Mouse (Mus musculus) layer of hippocampus, adult 18-20 months (tissue): ENCODE results near the gene Pnpla3. TPM values are rescaled to one million over a fixed set of nuclear protein-coding genes. Genes with fewer than 3 reads are reported as not detected.

Experiments used
- DNase-seq, 2 experiments: peaks; one replicate each; pipeline ENCODE4 v3.0.0; 2022; ENCODE audit warnings: low spot score in 2 of 2
- microRNA-seq, 2 experiments: library from miRNA; unstranded; fragments of <30 nt; microRNA quantifications; one replicate each; pipeline ENCODE4 v1.2.0; 2021
- total RNA-seq, 2 experiments: library from RNA; stranded (reverse); gene quantifications; 2 replicates each; pipeline ENCODE4 v1.2.3; 2021

The Pnpla3 gene
- total RNA-seq, 2 experiments from 2014 or later: 6.4 to 7.4 TPM

DNA sequence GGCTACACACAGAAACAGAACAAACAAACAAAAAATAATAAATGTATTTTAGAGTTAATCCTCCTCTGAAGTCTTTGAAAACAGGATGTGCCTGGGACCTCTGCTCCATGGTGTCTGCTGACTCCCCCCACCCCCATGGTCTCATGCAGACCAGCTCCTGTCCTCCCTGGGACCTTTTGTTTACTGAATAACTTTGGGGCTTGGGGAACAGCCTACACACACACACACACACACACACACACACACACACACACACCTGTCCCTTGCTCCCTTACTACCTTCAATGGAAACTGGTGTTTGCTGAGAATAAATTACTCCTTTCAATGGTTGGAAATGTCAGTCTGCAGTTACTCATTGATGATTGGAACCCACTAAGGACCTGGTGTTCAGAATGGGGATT is 48.4 kb downstream of the Pnpla3 start:
- no peak for DNase-seq

DNA sequence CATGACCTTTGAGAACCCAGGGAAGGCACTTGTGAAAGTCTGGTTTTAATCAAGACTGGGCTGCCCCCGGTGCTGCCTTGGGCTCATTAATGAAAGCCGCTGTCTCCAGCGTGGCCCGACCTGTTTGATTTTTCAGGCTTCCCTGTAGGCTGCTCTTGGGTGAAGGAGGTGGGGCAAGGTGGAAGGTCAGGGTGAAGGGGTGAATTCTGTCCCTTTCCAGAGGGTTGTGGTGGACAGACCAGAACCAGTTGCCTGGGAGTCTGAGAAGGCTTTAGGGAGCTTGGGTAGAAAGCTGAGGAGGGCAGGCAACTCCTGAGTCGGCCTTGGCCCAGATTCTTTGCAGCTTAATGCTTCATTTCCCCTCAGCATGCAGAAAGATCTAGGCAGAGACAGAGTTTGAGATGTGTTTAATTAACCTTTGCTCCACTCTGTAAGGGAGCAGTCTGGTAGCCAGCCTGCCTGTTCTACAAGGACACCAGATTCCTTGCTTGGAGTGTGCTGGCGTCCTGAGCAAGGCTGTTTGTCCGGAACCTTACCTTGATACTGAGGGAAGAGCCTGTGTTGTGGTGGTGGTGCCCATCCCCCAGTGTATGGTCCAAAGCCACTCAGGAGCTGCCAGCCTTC is 48.9 kb downstream of the Pnpla3 start:
- DNase-seq: no peak

DNA sequence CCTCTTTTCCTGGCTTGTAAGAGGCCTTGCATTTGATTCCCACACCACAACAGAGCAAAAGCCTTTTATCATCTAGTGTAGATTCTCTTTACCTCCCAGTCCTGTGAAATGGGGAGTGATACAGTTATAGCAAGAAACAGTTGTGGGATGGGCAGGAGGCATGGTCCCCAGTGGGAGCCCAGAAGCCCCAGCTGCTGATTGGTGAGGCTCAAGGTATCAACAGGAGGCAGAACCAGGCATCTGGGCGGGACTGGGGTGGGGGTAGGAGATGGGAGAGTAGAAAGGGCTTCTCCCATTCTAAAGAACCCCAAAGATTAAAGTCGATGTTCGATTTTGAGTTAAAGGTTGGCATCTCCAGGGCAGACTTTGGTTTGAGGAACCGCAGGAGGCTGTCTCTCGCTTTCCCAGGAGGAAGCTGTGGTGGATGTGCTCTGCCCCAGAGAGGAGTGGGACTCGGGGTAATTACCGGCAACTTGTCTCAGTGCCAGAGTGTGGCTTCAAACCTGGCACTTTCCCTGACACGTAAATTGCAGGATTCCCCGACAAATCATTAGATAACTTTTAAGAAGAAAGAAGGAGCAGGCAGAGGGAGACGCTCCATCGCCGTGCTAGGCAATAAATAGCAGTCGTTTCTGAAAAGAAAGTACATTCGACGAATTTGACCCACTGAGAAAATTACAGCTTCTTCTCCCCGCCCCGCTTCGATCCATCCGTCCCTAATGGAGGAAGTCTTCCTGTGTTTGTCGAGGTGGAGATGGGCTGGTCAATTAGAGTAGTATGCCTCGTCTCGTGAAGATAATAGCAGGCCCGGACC is 50.5 kb downstream of the Pnpla3 start:
- no peak for DNase-seq

DNA sequence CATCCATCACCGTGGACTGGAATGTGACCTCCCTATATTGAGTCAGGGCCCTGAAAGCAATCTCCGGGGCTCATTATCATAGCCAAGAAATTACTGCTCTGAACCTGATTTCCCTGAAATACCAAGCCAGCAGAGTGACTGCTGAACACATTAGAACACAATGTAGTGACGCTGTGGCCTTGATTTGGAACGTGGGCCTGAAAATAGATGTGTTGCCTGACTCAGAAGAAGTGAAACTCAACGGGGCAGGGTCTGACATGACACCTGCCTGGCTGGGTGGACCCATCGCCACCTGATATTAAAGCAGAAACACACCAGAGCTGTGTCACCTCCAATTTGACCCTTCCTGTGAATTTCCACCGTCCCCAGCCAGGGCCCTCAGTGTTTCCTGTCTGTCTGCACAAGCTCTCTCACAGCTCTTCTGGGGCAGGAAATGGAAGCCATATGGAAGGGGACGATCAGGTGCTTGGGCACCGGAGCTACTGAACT is 51.2 kb downstream of the Pnpla3 start:
- DNase-seq: no peak

DNA sequence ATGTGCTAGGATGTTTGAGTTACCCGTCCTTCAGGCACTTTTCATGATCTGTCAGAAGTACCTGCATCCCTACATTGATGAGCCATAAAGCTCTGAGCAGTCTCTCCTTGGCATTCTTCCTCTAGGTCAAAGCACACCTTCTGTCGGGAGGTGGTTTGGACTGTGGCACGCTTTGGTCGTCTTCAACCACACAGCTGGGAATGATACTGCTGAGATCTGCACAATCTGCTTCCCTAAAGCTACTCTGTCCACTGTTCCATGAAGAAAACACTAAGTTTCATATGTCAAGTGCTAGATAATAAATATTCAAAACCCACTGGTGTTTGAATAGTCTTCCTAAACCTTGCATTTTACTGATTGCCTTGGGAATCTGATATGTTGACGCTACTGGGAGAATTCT is 53.9 kb downstream of the Pnpla3 start:
- DNase-seq: no peak

DNA sequence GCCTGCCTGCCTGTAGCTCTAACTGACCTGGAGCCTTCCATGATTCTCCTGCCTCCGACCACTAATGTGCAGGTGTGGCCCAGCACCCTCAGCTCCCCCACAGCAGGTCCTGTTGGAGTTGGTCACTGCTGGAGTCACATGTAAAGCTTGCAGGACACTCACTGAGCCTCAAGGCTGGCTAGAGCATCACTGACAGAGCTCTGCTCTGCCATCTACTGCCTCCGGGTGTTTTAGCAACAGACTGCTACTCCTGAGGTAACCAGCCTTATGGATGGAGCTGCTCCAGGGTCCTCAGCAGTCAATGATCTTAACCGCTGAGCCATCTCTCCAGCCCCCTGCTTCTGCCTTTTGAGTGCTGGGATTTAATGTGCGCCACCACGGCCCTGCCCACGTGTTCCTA is 55.8 kb downstream of the Pnpla3 start:
- DNase-seq: peak in 1 of 2 experiments; percentile 50

DNA sequence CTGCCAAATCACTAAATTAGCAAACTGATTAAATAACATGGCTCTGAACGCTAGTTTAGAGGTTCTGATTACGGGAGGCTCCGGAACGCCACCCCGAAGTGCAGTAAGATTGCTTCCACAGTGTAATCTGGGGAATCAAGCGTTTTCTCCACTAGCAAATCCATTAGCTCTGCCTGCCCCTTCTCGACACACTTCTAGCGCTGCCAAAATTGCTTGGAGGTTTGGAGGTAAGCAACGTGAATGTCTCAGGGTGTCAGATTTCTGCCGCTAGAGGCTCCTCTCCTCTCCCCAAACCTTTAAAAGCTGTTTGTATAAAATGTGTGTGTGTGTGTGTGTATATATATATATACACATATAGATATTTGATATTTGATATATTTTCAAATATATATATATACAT is 57.1 kb downstream of the Pnpla3 start:
- DNase-seq: no peak

DNA sequence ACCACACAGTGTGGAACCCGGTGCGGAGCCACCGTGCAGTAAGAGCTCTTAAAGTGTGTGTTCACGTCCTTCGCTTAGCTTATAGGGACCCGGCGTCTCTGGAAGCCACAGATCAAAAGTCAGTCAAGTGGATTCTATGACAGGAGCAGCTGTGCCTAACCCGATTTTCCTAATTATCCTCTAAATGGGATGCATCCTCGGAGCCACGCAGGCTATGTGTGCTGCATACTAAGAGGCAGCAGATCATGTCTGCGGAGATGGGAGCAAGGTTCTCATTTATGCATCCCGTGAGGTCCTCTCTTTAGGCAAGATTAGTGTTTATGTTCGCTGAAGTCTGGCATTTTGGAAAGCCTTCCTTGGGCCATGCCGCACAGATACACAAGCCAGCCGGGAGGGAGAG is 59.3 kb downstream of the Pnpla3 start:
- no peak for DNase-seq

DNA sequence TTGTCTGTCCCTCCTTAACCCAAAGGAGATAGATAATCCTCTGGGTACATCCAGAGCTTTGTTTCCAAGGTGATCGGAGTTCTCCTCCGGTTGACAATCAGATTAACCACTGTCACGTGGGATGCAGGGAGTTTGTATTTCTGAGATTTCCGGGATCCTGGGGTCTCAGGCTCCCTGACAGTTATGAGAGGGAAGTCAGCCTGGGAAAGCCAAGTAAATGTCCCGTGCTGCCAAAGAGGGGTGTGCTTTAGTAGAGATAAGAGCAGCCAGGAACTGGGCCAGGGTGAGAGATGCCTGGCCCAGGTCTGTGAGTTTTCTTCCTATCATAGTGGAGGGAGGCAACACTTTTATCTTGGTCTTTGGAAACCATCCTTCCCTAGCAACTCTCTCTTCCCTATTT is 63.0 kb downstream of the Pnpla3 start:
- no peak for DNase-seq

DNA sequence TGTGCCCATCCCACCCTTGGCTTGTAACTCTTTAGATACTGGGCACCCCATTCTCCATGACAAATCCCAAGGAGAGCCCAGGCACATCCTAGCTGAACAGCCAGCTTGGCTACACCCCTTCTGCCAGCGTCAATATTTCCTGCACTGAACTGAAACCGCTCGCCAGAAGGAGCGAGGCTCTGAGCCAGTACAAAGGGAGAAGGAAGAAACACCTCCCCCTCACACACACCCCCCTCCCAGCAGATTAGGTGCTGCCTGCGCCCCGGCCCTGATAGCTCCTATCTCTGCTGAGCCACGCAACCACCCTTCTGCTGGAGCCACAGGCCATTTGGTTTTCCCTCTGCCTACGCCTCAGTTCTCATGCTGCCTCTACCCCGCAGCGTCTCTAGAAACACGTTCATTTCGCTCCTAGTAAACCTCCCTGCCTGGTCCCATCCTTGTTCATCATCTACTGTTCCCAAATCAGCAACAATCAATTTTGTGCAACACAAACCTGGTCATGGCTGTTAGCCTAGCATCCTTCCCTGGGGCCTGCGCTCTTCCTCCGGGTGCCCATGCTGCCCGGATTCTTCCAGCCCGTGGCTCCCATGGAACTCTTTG is 63.6 kb downstream of the Pnpla3 start:
- peak; percentile 76 to 85 for DNase-seq

DNA sequence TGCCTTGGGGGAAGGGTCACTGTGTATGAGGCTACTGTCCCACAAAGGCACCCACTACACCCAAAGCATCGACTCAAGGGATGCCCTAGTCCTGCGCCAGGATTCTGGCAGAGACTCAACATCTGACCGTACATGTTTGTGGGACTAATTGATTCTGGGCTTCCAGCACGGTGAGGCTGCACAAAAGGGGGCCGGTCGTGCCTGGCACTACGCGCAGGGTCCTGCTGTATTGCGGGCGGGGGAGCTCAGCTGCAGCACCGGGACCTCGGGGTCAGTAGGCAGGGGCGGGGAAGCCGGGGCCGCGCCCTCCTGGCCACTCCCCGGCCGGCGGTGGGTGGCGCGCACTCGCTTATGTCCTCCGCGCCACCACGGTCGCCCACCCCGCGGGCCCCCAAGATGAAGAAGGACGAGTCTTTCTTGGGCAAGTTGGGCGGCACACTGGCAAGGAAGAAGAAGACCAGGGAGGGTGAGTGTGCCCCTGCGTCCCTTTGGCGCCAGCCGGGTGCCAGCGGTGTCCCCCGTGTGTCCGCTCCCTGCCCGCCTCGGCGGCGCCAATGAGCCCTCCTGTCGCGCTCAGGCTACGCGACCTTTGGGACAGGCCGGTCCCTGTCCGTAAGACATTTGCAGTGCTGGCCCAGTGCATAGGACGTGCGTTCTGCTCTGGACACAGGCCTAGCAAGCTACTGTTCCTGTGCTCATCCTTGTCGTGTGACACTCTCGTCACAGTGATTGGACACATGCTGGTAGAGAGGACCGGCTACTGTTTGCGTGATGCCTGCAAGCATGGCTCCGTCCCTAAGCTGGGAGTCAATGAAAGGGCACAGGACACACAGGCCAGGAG is 64.3 kb downstream of the Pnpla3 start, which contains the start of gene Parvb:
Parvb (plus strand) TSS at position 323 of the 841 bp plus-strand sequence.
- DNase-seq: peak in 1 of 2 experiments; percentile 48

DNA sequence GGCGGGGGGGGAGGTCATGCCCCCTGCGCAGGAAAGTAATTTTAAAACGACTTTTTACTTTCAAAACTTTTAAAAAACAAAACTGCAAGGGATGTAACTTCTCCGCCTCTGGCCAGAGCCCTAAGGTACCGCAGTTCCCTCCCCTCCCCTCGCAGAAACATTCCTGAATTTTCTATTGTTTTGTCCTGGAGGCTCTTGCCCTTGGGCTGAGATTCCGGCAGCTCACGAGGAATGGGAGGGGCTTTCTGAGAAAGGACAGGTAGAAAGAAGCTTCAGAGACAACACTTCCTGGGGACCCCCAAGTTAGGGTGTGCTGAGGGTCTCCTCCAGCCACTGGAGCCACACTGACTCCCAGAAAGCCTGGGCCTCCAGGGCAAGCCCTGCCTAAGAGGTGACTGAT is 65.0 kb downstream of the Pnpla3 start:
- DNase-seq: no peak

DNA sequence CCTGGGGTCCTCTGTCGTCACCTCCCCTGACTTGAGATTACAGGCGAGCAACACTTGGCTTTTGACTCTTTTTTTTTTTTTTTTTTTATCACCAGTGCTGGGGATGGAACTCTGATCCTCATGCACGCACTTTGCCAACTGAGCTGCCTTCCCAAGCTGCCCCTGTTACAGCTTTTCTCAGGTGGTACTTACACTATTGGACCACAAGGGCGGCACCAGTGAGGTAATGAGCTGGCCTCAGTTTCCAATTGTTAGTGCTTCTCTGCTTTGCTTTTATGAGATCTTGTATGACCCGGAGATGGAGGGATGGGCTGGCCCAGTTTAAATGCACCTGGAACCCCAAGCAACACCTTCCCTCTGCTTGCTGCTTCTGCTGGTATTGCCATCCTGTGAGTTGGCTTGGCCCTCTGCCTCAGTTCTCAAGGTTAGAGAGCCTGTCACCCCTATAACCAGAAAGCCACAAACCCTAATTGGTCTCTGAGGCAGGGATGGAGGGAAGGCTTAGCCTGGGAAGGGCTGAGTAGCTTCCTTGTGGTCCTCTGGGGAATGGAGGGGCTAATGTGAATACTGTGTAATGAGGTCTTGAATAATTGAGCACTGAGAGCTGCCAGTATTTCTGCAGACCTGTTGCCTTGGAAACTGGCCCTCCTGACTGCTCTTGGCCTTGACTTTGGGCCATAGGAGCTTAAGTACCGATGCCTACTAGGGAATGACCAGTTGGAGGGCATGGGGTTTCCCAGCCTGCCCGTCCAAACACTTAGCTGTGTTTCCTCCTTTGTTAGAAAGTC is 67.4 kb downstream of the Pnpla3 start:
- no peak for DNase-seq

DNA sequence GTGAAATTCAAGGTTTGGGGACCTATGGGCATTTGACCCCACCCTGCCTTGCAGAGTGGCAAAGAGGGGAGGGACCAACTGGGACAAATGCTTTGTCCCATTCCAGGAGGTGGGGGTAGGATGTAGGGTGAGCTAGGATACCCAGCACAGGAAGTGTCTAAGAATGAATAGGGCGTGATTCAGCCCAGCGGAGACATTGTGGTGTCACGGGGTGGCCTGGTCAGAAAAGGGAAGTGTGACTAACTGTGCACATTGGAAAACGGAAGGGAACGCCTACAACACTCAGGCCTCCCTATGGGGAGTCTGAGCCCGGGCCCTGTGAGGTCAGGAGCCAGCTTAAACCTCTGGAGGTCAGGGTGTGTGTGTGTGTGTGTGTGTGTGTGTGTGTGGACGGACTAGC is 68.0 kb downstream of the Pnpla3 start:
- no peak for DNase-seq

Small RNA genes lying within 50 kb of the gene (microRNA-seq; reads per million reads assigned to microRNA genes)
- gene Mir6392: 0.25 to 0.59 reads per million in 2 experiments

Other genes starting within 250 kb of the Pnpla3 start
- gene Efcab6, start 102.5 kb upstream of the Pnpla3 start, total RNA-seq: 1 to 10 TPM; 6.3 to 7.6 TPM
- 100 to 1,000 TPM; 350 to 353 TPM for gene Sult4a1, start 62.1 kb upstream of the Pnpla3 start, total RNA-seq
- not detected for gene Pnpla5, start 44.7 kb upstream of the Pnpla3 start, total RNA-seq
- gene Samm50, start 24.4 kb downstream of the Pnpla3 start, total RNA-seq: 100 to 1,000 TPM; 103 to 105 TPM
- 10 to 100 TPM; 28.8 to 29.5 TPM for gene Parvb, start 64.2 kb downstream of the Pnpla3 start, total RNA-seq
- 10 to 100 TPM; 23.9 TPM for gene Parvg, start 156.2 kb downstream of the Pnpla3 start, total RNA-seq